Mouse (Mus musculus): ENCODE results near the gene Zswim5.

Gene Zswim5

DNA sequence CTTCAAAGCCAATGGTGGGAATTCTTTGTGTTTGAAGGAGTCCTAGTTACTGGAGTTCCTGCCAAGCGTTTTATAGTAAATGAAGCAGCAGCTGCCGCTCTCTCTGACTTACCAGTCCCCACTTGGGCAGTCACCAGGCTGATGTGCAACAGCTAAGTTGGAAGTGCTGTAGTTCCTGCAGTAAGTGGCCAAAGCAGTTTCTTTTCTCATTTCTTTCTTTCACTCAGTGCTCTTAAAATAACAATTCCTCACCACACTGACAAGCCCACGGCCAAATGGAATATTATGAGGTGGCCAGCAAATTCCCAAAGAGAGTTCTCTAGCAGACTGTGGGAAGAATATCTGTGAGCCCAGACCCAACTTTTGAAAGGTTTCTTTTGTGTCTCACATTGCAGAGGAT, 129.9 kb downstream of the Zswim5 start:
- no peak for DNase-seq

DNA sequence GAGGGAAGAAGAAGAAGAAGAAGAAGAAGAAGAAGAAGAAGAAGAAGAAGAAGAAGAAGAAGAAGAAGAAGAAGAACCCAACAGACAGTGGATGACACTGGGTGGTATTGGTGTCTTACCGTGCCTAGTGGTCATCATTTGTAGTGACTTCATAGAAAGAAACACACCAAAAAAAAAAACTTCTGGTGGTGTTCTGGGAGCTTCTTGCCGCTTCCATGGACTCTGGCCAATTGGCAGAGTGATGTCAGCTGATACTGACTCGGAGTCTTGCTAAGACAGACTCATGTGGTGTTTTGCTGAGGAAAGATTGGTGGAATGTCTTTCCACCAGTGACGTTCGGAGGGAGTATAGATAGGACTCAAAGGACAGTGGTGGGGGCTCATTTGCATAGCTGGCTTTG, 133.1 kb downstream of the Zswim5 start:
- no peak for DNase-seq

DNA sequence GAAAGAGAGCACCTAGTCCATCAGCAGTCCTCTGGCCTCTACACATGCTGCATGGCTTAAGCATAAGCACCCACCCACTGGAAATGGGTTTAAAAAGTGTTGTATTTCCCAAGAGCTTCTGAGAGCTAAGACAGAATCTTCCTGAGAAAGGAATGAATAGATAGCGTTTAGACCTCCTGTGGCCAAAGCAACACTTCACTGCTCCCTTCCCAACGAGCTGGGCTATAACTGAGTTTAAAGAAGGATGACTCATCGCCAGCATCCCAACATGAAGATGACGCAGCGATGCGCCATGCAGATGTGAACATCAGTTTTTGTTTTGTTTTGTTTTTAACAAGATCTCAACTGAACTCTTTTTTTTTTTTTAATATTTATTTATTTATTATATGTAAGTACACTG, 136.4 kb downstream of the Zswim5 start:
- DNase-seq: no peak

DNA sequence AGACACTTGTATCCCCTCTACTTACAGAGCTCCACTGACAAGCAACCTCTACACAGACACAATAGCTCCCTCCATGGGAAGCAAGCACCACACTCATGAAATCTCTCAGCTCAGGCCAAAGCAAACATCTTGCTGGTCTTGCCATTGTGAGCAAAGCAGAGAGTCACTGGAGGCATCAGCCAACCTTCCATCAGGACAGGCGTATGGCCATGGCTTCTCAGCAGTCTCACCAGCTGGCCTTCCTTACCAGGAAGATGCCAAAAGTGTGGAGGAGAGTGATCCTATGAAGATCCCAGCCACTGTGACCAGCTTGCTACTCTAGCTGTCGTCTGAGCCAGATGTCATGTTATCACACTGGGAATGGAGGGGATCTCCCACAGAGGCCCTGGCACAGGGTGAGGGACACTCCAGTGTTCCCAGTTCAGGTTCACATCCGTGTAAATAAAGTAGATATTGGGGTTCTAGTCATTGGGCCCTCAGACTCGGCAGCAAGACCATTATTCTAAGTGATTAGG, 137.8 kb downstream of the Zswim5 start:
- DNase-seq: no peak

DNA sequence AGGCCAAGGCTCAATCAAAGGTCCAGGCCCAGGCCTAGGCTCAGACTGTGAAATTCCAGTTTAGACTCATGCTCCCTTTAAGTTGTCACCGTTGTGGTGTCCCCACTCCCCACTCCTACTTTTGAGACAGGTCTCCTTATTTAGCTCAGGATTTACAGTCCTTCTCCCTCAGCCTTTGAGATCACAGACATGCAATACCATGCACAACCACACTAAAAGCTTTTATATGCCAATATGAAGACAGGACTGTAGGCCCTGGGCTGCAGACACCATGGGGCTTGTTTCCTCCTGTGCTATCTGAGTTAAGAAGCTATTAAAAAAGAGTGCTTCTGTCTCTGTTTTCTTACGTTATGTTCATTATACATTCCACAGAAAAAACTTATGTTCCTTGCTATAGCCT, 140.6 kb downstream of the Zswim5 start:
- DNase-seq: no peak

DNA sequence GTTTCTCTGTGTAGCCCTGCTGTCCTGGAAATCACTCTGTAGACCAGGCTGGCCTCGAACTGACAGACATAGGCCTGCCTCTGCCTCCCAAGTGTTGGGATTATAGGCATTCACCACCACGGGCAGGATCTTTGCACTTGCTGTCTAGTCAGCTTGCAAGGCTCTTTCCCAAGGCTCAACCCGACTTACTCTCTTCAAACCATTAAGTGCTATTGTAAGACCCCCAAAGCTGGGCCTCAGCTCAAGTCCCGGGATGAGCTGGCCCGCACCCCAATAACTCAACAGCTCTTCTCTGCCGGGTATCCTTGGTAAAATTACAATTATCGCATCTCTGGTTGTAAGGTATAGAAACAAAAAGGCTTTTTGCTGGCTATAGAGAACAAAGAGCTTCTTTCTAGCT, 141.2 kb downstream of the Zswim5 start:
- no peak for DNase-seq

DNA sequence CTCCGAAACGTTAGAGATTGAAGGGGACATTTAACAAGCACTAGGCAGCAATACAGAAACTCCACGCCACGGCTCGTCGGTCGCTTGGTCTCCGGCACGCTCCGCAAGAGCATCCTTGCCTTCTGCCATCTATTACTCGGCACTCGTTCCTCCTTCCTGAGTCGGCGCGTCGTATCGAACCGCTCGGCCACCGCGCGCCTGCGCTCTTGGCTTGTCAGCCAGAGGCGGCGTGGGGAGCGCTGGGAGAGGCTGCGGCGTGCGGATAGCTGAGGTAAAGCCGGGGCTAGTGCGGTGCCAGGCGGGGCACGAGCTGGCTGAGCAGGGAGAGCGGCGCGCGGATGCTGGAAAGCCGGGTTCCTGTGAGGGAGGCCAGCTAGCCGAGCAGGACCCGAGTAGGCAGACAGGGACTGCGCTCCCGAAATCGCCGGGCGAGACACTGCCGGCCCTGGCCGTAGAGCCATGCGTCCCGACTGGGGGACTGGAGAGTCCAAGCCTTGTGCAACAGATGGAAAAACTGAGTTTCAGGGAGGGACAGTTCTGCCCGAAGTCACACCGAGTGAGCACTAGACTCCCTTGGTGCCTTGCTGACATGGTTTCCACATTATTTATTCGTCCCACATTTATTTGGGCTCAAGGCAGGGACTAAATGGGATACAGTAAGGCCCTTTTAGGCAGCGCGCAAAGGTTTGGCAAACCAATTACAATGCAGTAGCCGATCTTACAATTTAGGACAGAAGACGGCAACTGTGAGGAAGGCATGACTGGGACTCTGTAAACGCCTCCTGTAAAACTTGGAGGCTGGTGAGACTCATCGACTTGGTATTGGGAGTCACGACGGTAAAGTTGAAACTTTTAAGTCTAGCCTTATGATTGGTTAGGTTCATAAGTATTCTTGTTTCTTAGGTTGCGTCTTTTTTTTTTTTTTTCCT, 142.3 kb downstream of the Zswim5 start, which contains the start of gene Eif2b3:
Gene Eif2b3 (plus strand): TSS at position 197 of the 929 bp plus-strand sequence.
- DNase-seq: peak; percentile 86

DNA sequence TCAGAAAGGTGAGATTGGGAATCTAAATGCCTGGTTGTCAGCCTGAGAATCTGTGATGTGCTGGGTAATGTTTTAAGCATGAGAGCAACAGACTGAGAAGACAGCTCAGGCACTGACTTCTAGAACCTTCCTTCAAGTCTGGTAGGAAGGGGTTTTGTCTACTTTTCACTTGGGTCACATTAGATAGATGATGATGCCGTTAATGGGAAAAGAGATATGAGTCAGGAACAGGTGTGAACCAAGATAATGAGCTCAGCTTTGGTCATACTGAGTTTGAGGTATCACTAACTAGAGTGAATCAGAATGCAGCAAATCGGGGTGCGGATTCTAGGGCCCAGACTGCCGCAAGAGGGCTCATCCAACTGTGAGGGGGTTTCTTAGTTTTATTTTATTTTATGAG, 146.3 kb downstream of the Zswim5 start:
- DNase-seq: no peak

DNA sequence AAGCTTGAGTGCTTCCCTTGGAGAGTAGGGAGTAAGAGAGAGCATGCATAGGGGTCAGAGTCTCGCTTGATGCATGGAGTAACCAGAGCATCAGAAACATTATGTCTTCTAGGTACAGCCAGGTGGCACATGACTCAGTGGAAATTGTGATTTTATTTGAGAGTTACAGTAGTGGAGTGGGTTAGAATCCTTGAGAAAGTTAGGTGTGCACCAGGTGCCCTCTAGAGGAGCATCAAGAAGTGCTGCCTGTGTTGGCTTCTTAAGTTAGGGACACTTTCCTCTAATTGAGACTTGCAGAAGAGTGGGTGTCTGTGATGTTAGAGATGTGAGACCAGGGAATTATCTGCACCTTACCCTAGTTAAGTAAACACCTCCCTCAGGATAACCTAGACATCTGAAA, 153.9 kb downstream of the Zswim5 start:
- DNase-seq: no peak

All from cerebellum, adult 8-10 months (tissue).